Comparison of ENCODE assay signal across 15 mouse cellular contexts in the genomic region with DNA sequence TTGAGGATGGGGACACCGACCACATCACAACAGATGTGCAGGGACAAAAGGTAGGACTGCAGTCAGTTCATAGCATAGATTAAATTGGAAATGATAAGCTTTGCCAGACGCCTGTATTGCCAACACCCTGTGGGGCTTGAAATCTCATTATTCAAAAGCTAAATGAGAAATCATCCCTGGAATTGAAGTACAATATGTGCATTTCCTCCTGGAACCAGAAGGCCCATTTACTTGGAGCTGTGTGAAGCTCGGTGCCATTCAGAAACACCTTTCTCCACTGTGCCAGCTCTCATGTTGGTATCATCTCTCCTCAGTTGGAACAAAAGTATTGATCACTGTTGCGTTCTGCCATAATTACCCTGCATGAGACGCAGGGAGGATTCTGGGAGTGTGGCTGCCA.
"Had no signal": no experiment of that assay in that cellular context is flagged by ENCODE, and none has a peak within 500 bp of the region (broad histone marks: within the 10 kb centered on the region; RNA-seq: fewer than 3 reads in every experiment).

No protein-coding gene starts in this region.

- H3K4me3 ChIP-seq: limb, embryonic 12.5 days; limb, embryonic 15.5 days; midbrain, embryonic 13.5 days had no signal

- DNase-seq: kidney, postnatal 14 days; kidney, postnatal 4 days; left cerebral cortex, postnatal 4 days; liver, postnatal 0 days; lung, embryonic 14.5 days; thymus, adult 18-20 months; thymus, postnatal 36 days had no signal

- H3K36me3 ChIP-seq: limb, embryonic 12.5 days; limb, embryonic 15.5 days; midbrain, embryonic 13.5 days had no signal

- H3K4me2 ChIP-seq: limb, embryonic 12.5 days; limb, embryonic 15.5 days; liver, embryonic 11.5 days; lung, embryonic 14.5 days; midbrain, embryonic 13.5 days had no signal

- H3K9ac ChIP-seq: limb, embryonic 12.5 days; limb, embryonic 15.5 days; liver, embryonic 14.5 days; liver, postnatal 0 days; lung, embryonic 14.5 days; midbrain, embryonic 13.5 days had no signal

- H3K27ac ChIP-seq: limb, embryonic 12.5 days; limb, embryonic 15.5 days; liver, embryonic 14.5 days; macrophage; midbrain, embryonic 13.5 days had no signal

- H3K27me3 ChIP-seq: limb, embryonic 12.5 days; limb, embryonic 15.5 days; midbrain, embryonic 13.5 days had no signal

- ATAC-seq: liver, postnatal 0 days; lung, postnatal 0 days; midbrain, embryonic 13.5 days; midbrain, embryonic 16.5 days had no signal

- H3K9me3 ChIP-seq: limb, embryonic 12.5 days; limb, embryonic 15.5 days; midbrain, embryonic 13.5 days had no signal

- H3K4me1 ChIP-seq: limb, embryonic 12.5 days; limb, embryonic 15.5 days had no signal
